Mouse (Mus musculus) erythroblast, embryonic 14.5 days (primary cell): ENCODE data around the gene Drg1. TPM values are rescaled to one million over a fixed set of nuclear protein-coding genes. Genes with fewer than 3 reads are reported as not detected.
A peak's percentile ranks its signal among the peaks of the same experiment; 100 is the strongest.

Source experiments
- H3K27me3 ChIP-seq: 2 replicates; pipeline ENCODE4 v1.6.1; 2012; ENCODE audit warnings: inconsistent platforms; ENCODE audit not compliant: control insufficient read depth
- H3K36me3 ChIP-seq: 2 replicates; pipeline ENCODE4 v1.6.1; 2012; ENCODE audit warnings: mild to moderate bottlenecking, inconsistent platforms; ENCODE audit not compliant: control insufficient read depth
- H3K4me1 ChIP-seq: 2 replicates; pipeline ENCODE4 v1.6.1; 2012; ENCODE audit warnings: inconsistent platforms; ENCODE audit not compliant: control insufficient read depth
- H3K4me3 ChIP-seq: replicated peaks from 2 replicates; pipeline ENCODE3; 2012; ENCODE audit warnings: moderate library complexity, mild to moderate bottlenecking, inconsistent platforms
- H3K9me3 ChIP-seq: 2 replicates; pipeline ENCODE4 v1.6.1; 2012; ENCODE audit warnings: low read length, inconsistent platforms, mixed read lengths; ENCODE audit not compliant: control insufficient read depth
- GATA1 ChIP-seq: IDR thresholded peaks from 2 replicates; pipeline ENCODE4 v1.6.1; 2012; ENCODE audit warnings: low read length, inconsistent platforms, mixed read lengths
- TAL1 ChIP-seq: IDR thresholded peaks from 3 replicates; pipeline ENCODE4 v1.6.1; 2012; ENCODE audit warnings: low read length, inconsistent platforms, mixed read lengths
- polyA plus RNA-seq: library from polyadenylated mRNA; stranded (reverse); fragments of >175 nt; gene quantifications from 2 replicates; pipeline ENCODE4 v1.2.3, GENCODE M21; 2012

The Drg1 gene
- polyA plus RNA-seq, 1 experiment = 5.6 TPM

- TF ChIP-seq TAL1 (no peak), GATA1 (no peak)
- H3K4me1 ChIP-seq = peaks cover 68% of the 10 kb centered on the region
- no peaks in the 10 kb centered on the region for H3K9me3 ChIP-seq
- H3K4me3 ChIP-seq = peak overlapping the region; percentile 92
- peaks cover 20% of the 10 kb centered on the region for H3K27me3 ChIP-seq
- peaks cover 33% of the 10 kb centered on the region for H3K36me3 ChIP-seq
Measured at GRCm38 (mm10) chr11:3290640-3291310, 24.6 kb upstream of the Drg1 start.

- no peaks in the 10 kb centered on the region for H3K9me3 ChIP-seq
Measured at GRCm38 (mm10) chr11:3289803-3290639, 23.8 kb upstream of the Drg1 start.

GRCm38 (mm10) chr11:3289302-3289802 is 23.1 kb upstream of the Drg1 start:
- peaks cover 20% of the 10 kb centered on the region for H3K27me3 ChIP-seq

More at GRCm38 (mm10) chr11:3289803-3290639, 23.8 kb upstream of the Drg1 start:
- Histone ChIP-seq H3K27me3 (peaks cover 20% of the 10 kb centered on the region), H3K4me3 (peak overlapping the region; percentile 92), H3K4me1 (peaks cover 64% of the 10 kb centered on the region), H3K36me3 (peaks cover 26% of the 10 kb centered on the region)
- TF ChIP-seq GATA1 (no peak), TAL1 (no peak)

GRCm38 (mm10) chr11:3288521-3289301 is 22.5 kb upstream of the Drg1 start, which contains the start of gene Patz1:
Gene Patz1, plus strand, starts transcription at chr11:3288874.
- Histone ChIP-seq H3K4me1 (peaks cover 53% of the 10 kb centered on the region), H3K4me3 (peak within 1 kb of the TSS; percentile 92), H3K27me3 (peaks cover 20% of the 10 kb centered on the region), H3K9me3 (no peaks in the 10 kb centered on the region), H3K36me3 (peaks cover 13% of the 10 kb centered on the region)
- TF ChIP-seq TAL1 (no peak), GATA1 (no peak)

More at GRCm38 (mm10) chr11:3289302-3289802, 23.1 kb upstream of the Drg1 start:
- Histone ChIP-seq H3K4me1 (peaks cover 59% of the 10 kb centered on the region), H3K36me3 (peaks cover 19% of the 10 kb centered on the region), H3K9me3 (no peaks in the 10 kb centered on the region), H3K4me3 (peak overlapping the region; percentile 92)
- TF ChIP-seq GATA1 (no peak), TAL1 (no peak)

DNA sequence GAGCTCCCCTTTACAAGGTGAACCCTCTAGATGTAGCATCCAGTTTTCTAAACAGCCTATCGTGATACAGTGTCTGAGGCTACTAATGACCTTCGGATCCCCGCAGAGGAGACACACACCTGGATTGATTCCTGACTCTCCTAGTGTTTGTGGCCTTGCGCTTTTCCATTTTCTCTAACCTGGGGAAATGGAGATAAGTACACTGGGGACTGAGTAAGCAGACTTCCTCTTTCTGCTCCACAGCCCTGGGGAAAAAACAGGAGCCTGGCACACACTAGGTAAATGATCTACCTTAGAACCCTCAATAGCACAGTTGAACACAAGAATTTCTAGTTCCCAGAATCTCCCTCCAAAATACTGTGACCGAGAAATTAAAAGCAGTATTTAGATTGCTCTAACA is 21.7 kb upstream of the Drg1 start:
- Histone ChIP-seq H3K4me3 (no peak overlapping the region), H3K27me3 (peaks cover 20% of the 10 kb centered on the region), H3K9me3 (no peaks in the 10 kb centered on the region), H3K36me3 (peaks cover 5% of the 10 kb centered on the region), H3K4me1 (peaks cover 45% of the 10 kb centered on the region)
- TF ChIP-seq GATA1 (no peak), TAL1 (no peak)

DNA sequence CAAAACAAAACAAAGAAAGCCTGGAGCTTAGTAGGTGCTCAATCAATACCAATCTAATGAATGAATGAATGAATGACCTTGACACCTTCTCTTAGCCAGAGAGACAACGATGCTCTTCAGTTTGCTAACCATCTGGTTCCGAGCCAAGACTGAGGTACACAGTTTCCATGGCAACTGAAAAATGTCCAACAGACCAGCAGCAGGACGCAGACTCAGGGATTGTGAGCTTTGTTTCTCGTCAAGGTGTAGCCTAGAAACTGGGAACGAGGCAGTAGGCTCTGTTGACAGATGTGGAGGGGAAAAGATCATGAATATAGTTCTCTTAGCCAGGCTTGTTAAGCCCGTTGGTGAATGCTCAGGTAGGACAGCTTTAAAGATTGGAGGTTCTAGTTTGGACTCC is 20.9 kb upstream of the Drg1 start:
- Histone ChIP-seq H3K36me3 (peaks cover 4% of the 10 kb centered on the region), H3K27me3 (peaks cover 20% of the 10 kb centered on the region), H3K9me3 (peaks cover 3% of the 10 kb centered on the region; the same call in 1 of the 2 replicates), H3K4me3 (no peak overlapping the region), H3K4me1 (peaks cover 37% of the 10 kb centered on the region)
- TF ChIP-seq TAL1 (no peak), GATA1 (no peak)

- Histone ChIP-seq H3K27me3 (peaks cover 20% of the 10 kb centered on the region), H3K36me3 (no peaks in the 10 kb centered on the region; the same call in 1 of the 2 replicates), H3K9me3 (peaks cover 14% of the 10 kb centered on the region), H3K4me3 (no peak overlapping the region), H3K4me1 (peaks cover 25% of the 10 kb centered on the region)
- TF ChIP-seq GATA1 = no peak
- no peak for TF ChIP-seq TAL1
Measured at GRCm38 (mm10) chr11:3285940-3286339, 19.7 kb upstream of the Drg1 start.

DNA sequence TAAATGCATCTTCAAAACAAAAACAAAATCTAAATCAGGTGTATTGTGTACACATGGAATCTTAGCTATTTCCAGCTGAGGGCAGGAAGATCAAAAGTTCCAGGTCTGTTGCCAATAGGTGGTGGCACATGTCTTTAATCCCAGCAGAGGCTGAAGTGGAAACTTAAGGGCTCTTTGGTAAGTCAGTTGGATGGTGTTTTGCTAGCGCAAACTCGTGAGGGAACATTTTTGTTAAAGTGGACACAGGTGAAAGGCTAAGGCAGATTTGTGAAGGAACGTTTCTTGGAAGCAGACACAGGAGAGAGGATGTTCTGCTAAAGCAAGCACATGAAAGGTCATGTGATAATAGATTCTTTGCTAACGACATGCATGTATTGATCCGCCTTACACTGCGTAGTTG is 17.4 kb upstream of the Drg1 start:
- no peak for TF ChIP-seq GATA1
- no peak for TF ChIP-seq TAL1
- Histone ChIP-seq H3K9me3 (peaks cover 21% of the 10 kb centered on the region), H3K4me1 (peaks cover 6% of the 10 kb centered on the region), H3K27me3 (peaks cover 14% of the 10 kb centered on the region), H3K36me3 (no peaks in the 10 kb centered on the region), H3K4me3 (no peak overlapping the region)

DNA sequence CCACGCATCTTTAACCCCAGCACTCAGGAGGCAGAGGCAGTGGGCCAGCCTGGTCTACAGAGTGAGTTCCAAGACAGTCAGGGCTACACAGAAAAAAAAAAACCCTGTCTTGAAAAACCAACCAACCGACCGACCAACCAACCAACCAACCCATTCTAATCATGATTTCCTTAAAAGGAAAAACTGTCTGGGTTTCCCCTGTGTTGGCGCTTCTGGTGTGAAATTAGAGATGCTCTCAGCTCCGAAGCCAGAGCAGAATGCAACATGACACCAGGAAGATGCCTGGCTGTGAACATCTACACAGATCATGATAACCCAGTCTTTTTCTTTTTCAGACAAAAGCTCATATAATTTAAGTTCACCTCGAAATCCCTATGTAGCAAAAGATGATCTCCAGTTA is 16.7 kb upstream of the Drg1 start:
- H3K9me3 ChIP-seq = peaks cover 21% of the 10 kb centered on the region
- TF ChIP-seq GATA1 = no peak

More for the DNA sequence above, 16.7 kb upstream of the Drg1 start:
- Histone ChIP-seq H3K4me1 (no peaks in the 10 kb centered on the region), H3K4me3 (no peak overlapping the region), H3K27me3 (peaks cover 6% of the 10 kb centered on the region), H3K36me3 (no peaks in the 10 kb centered on the region)
